Mouse (Mus musculus) heart, postnatal 10 days (tissue): Measurements from ENCODE around the gene Deup1. TPM values are rescaled to one million over a fixed set of nuclear protein-coding genes. Genes with fewer than 3 reads are reported as not detected.
"Not testable (repeated sequence)": the region's sequence is repeated elsewhere in the genome, so short reads cannot be mapped to it uniquely, and the experiment has no call there.

Experiments
- DNase-seq, 2 experiments: peaks; one replicate each; pipeline ENCODE4 v3.0.0; 2021
- intact Hi-C: fragments of 180-260 bp; cut with DNase I; formaldehyde crosslinking; loops from one replicate; pipeline ENCODE4 v1.15.1; 2025
- total RNA-seq, 2 experiments: library from RNA; stranded (reverse); gene quantifications; 2 replicates each; pipeline ENCODE4 v1.2.3; 2021

Gene Deup1
- total RNA-seq, 2 experiments from 2014 or later, result 0.12 to 0.32 TPM

DNA sequence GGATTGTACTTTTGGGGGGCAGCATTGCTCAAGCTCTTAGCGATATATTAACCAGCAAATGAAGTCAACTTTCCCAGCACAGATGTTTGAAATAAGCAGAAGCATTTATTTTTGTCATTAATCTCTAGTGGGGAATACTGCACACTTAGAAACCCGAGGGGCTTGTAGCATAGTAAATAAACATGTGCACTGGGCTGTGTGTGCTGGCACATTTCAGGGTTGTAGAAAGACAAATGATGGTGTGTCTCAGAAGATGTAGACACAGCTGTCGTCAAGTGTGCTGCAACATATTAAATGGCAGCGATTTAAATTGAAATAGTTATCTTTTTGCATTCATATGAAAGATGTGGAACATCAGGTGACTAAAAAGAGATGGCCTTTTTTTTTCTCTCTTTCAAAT lies 31.1 kb downstream of the Deup1 start:
- intact Hi-C loops, result no loop called here
- DNase-seq, result no peak

DNA sequence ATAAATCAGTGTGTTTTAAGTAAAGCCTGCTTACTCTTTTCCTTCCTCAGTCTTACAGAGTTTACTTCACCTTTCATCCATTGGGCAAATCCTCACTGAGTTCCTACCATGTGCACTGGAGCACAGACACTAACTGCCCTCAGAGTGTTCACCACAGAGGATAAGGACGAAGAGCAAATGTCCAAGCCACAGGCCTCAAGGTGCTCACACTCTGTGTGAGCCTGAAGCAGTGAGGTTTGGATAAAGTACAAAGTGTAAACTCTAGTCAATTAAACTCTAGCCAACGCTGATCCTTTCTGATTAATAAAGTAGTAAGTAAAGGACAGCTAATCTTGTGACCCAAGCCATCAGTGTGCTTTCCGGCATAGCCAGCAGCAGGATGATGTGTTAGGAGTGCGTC lies 33.6 kb downstream of the Deup1 start:
- no peak for DNase-seq
- intact Hi-C loops, result no loop called here

DNA sequence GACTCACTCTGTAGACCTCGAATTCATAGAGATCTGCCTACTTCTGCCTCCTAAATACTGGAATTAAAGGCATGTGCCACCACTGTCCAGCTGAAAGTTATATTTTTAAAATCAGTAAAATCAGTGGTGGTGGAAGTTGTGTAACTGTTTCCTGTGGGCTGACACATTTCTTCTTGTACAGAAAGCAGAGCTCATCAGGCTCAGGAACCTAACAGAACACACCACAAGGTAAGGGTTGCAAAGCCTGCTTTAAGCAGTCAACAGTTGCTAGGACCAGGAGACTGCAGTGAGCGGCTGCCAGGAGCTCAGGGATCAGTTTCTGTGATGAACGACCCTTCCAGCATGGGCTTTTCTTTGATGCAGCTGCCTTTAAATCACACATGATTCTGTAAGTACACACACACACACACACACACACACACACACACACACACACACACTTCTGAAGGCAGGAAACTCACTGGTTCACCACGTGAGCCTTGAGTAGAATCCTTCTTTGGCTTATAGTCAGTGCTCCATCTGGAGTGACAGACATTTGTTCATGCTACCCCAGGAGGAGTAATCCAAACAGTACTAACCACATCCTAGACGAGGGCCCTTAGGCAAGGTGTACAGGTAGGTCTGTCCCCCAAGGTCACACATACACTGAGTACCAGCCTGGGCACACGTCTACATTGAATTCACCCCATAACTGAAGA lies 40.4 kb downstream of the Deup1 start:
- intact Hi-C loops, result loop anchor here (5.0 kb wide), 1 partner anchor 90 kb away; no protein-coding TSS in a partner anchor
- DNase-seq, result no peak

DNA sequence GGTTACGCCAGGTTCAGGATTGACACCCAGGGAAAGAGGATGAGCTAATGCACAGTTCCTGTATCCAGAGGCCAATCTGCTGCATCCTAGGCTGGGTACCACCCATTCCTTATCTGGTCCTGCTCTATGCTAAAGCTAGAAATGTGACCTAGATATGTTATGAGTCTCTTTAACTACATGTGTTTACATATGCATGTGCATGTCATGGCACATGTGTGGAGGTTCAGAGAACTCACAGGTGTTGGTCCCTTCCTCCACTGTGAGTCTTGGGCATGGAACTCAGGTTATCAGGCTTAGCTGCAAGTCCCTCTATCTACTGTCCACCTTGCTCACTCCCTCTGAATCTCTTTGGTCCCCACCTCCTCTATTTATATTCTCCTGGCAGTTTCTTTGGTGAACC lies 41.8 kb downstream of the Deup1 start:
- no peak for DNase-seq
- intact Hi-C loops, result loop anchor here (5.0 kb wide), 1 partner anchor 89 kb away; no protein-coding TSS in a partner anchor

DNA sequence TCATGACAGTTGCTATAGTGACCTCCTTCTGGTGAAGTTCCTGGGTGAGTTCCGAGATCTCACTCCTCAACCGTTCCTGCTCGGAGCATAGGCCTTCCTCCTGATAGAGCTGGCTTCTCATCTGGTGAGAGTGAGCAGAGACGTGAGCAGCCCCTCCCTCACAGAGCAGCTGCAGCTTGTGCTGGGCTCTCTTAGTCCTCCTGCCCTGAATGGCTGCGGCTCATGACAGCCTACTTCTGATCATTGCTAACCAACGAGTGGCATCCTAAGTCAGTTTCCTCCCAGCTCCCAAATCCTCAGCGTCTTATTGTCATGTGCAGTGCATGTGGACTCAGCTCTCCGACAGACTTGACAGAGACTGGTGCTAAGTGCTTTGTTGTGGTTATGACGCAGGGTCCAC lies 43.5 kb downstream of the Deup1 start:
- intact Hi-C loops, result no loop called here
- DNase-seq, result no peak

DNA sequence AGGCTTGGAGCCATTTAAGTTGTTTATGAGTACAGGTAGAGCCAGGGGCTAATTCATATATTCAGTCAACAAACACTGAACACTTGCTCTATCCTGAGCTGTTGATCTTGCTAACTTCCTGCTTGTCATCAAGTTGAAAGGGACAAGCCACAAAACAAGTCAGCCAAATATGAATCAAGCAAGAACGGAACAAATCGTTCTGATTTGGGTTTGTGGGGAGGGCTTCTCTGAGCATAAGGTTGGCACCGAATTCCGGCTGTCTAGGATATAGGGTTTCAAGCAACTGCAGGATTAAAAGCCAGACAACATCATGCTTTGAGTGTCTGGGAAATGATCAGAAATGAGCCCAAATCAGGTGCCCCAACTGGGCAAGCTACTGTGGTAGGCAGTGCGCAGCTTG lies 45.7 kb downstream of the Deup1 start:
- DNase-seq, result no peak
- intact Hi-C loops, result no loop called here

DNA sequence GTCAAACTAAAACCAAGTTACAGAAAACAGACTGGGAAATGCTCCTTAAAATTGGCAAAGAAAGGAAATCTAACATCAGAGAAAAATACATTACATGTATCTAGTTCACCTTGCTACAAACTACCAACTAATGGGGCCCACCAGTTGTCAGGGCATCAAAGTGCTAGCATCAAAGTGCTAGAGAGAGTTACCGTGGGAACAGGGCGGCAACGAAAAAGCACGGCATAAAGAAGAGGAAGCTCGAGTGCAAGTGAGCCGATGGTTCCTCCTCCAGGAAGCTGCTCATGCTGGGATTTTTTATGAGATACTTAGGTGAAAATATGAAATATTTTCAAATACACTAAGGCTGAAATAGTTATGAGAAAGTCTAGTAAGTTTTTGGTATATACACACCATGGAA lies 47.6 kb downstream of the Deup1 start:
- intact Hi-C loops, result no loop called here
- DNase-seq, result no peak

DNA sequence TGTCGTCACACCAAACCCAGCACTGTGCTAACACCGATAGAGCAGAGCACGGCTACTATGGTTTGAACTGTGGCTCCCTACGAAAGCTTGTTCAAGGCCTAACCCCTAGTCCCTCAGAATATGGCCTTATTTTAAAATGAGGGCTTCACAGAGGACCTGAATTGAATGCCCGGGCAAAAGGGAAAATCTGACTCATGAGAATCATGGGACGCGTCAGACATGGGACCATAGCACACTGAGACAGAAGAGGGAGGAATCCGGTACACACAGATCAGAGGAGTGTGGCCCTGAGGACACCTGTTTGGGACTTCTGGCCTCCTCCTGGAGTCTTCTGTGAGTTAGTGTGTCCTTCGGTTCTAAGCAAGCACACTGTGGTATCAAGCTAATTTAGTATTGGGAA lies 48.8 kb downstream of the Deup1 start:
- DNase-seq, result no peak
- intact Hi-C loops, result no loop called here

DNA sequence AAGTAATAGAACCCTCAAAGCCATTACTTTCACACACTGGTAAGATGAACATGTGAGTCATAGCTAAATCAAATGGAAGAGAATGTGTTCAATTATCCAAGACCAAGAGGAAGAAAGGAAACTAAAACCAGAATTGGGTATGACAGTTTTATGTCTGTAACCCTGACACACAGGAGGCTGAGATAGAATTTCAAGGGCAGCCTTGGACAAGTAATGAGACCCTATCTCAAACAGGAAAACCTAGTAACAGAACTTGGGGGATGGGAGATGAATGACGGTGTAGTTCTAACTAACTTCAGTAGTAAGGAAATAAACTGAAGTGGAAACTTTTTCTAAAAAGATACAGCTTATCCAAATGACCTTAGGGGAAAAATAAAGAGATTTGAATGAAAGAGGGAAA lies 49.3 kb downstream of the Deup1 start:
- intact Hi-C loops, result no loop called here
- no peak for DNase-seq

DNA sequence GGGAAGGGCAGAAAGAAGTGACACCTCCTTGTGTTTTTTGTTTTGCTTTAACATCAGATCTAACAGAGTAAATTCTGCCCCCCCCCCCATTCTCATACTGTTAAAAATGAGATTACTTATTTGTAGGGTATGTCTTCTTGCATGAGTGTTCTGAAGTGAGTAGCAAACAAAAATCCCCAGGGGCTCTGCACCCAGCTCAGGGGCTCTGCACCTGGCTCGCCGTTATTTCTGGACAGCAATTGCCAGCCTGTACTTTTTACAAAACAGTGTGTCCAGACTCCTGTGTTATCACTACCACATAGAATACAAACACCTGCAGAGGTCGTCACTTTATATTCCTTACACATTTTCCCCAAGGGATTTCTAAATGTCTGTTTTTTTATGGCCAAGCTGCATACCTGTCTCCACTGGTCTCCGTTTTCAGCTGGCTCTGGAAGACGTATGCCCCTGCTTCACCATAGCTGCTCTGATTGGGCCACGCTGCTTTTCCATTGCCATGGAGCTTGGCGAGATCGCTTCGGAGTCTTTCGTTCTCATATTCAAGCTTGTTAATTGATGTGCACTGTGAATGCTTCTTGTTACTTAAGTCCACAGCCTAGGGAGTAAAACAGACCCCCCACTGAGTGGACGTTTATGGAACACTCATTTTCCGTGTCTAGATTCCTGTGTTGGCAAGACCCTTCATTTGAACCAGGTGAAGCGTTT lies 52.8 kb downstream of the Deup1 start:
- no peak for DNase-seq
- intact Hi-C loops, result no loop called here

DNA sequence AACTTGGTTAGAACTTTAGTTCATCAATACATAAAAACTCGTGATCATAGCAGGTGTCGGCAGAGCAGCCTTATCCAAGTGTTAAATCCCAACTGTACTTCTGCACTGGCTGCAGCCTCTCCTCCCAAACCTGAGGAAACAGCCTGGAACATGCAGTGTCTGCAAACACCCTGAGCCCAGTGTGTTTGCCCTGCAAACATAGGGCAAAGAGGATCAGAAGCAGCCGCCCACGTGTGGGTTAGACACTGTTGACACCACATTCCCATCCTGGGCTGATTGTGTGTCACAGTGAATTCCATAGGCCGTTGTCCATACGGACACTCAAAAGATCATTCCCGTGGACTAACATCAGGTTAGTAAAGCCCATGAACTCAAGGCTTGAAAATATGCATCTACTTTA lies 65.4 kb downstream of the Deup1 start:
- intact Hi-C loops, result no loop called here
- DNase-seq, result no peak

DNA sequence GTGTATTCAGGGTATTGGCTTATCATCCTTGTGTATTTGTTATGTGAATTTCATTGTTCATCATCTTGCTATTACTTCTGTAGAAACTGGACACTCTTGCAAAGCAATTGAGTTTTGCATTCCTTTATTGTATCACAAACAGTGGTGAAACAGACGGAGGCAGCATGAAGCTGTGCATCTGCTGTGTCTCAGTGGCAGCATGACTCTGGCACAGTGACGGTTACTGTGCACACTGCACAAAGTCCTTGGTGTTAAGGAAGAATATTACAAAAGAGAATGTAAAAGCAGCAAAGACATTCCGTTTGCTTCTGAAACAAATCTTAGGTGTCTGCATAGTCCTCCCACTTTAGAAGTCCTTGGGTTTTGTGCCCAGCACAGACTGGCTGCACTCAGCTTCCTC lies 67.3 kb downstream of the Deup1 start:
- no peak for DNase-seq
- intact Hi-C loops, result no loop called here

DNA sequence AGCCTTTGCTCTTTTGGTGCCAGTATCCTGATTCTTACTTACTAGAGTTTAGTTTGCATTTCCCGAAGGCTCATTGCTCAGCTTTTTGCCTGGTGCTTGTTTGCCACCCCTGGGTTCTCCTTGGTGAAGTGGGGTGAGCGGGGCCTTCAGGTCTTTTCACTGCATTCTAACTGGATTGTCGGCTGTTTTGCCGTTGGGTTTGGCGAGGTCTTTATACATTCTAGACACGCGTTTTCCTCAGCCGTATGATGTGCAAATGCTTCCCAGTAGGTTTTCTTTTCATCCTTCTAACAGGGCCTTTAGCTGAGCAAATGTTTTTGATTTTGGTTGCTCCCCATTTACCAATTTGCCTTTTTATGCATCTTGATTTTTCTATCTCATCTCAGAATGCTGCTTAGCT lies 74.4 kb downstream of the Deup1 start:
- no peak for DNase-seq
- intact Hi-C loops, result no loop called here

DNA sequence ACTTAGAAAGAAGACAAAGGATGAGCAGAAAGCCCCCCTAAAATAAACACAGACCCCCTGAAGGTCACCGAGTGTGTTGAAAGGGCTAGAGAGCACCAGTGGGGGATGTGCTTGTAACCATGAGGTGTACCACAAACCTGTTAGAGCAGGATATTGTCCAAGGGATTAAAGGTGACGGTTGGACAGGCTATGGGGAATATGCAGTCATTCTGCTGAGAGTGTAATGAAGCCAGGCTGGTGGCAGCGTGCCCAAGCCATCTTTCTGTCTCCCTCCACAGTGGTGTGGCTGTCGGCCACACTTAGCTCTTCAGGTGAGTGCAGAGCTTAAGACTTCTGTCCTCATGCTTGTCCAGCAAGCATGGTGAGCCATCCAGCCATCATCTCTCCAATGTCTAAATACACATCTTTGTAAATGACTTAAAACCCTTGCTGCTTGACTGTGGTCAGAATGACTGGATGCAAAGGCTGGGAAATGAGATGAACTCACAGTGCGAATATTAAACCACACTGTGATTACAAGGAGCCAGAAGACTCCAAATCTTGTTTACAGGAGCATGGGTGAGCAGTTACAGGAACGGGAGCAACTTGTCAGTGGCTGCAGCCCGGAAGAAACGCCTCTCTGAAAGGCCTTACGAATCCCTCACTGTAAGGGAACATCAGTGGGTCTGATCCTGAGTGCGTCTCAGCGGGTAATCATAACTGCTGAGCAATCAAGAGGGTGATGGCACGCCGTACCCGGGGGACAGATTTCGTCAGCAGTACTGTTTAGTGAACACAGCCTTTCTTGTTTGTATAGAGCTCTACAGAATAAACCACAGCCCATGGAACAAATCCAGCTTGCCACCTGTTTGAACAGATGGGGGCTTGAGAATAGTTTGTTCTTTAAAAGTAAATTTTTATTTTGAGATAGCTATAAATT lies 75.5 kb downstream of the Deup1 start:
- intact Hi-C loops, result no loop called here
- no peak for DNase-seq

DNA sequence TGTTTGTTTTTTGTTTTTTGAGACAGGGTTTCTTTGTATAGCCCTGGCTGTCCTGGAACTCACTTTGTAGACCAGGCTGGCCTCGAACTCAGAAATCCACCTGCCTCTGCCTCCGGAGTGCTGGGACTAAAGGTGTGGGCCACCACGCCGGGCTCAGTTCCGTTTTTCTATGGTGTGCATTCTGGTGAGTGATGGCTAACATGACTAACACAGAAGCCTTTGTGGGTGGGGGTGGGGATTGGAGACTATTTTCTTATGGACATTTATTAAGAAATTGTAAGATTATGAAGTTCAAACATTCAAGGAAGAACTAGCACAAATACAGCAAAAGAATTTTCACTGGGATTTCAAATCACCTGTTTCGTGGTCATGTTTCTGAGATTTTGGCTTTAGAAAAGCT lies 76.7 kb downstream of the Deup1 start:
- DNase-seq, result not testable (repeated sequence)

DNA sequence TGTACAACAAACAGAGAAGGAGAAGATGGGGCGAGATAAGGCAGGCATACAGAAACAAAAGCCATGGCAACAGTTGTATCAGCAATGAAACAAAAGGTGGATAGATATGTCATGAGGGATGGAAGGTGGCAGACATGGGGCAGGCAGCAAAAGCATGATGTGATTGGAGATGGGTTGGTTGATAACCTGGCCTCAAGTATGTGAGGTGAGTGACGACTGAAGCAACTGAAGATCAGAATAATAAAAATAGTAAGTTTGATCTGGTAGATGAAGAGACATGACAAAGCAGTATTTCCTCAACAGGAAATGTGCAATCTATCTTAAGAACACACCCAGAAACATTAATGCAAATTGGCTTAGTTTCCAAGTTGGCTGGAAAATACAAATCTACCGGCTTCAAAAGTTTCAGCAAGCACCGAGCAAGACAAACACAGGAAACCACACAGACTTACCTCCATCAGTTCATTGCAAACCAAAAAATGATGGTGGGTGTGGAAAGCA lies 77.2 kb downstream of the Deup1 start:
- no peak for DNase-seq
- intact Hi-C loops, result no loop called here

More for the DNA sequence above, 76.7 kb downstream of the Deup1 start:
- intact Hi-C loops, result not testable (repeated sequence)

DNA sequence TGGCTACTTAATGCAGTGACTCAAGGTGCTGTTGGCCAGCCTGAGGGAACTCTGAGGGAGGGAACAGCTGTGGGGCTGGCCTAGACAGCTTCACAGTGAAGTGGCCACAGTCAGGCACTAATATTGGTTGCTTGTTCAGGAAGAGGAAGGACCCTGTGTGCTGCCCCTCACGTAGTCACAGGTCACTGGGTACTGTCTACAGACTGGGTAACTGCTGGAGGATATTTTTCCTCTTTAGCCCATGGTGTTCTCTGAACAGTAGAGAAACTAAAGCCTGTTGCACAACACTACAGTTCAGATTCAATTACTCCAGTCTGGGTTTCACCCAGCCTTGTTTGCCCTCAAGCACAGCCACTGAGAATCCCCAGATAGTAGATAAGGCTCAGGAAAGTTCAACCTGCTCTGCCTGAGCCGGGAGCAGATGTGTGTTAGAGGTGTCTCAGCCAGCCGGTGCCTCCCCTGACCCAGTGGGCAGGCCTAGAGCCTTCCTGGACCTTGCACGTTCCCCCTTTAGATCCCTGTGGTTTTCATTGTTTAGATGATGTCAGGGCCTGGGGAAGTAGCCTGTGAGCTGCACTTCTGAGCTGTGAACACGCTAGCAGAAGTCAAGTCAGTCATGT lies 85.9 kb downstream of the Deup1 start:
- no peak for DNase-seq
- intact Hi-C loops, result no loop called here

DNA sequence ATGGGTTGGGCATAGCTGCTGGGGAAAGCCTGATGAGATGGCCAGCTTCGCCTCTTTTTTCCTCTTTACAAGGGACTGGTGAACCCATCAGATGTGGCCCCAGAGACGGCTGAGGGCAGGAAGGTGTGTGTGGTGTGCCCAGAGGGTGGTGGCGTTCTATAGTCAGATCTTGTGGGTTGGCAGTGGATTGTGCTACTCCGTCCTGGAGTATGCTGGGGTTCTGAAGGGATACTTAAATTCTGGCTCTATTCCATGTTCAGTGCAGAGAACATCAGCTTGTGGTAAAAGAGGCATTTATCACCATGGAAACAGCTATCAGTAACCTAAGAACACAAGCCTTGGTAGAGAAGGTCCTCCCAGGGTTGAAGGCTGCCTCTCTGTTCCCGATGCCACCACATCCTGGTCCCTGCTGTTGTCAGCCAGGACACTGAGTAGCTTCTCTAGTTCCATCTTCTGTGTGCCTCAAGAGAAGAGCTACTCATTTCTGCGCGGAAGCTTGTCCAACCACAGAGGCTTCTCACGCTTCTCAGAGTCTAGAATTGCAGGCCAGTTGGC lies 88.7 kb downstream of the Deup1 start:
- intact Hi-C loops, result loop anchor here (5.0 kb wide), 1 partner anchor 143 kb away; no protein-coding TSS in a partner anchor

DNA sequence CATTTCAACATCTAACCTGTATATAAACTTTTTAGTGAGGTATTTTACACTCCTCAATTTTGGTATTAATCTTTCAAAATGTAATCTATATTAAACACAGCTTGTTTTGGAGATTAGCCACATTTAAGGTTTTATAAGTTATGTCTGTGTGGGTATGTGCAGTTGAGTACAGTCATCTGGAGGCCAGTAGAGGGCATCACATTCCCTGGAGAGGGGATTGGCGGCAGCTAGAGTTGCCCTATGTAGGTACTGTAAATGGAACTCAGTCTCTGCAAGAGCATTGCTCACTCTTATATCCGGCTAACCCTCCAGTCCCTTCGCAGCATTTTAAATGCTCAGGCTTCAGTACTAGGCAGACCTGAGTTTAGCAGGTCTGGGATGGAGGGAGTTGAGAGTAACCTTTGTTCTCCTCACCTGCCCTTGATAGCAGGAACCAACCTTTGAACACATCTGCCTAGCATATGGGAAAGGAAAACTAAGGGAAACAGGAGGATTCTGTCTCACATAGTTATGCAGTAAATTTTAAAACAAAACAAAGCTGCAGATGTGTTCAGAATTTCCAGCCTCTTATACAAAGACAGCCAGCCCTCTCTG lies 90.2 kb downstream of the Deup1 start:
- DNase-seq, result no peak
- intact Hi-C loops, result loop anchor here (5.0 kb wide), 1 partner anchor 145 kb away; no protein-coding TSS in a partner anchor

More for the DNA sequence above, 88.7 kb downstream of the Deup1 start:
- no peak for DNase-seq
